Mouse (Mus musculus) erythroblast, embryonic 14.5 days (primary cell): ENCODE results near the gene Naalad2.

Source experiments
- GATA1 ChIP-seq: IDR thresholded peaks from 2 replicates; pipeline ENCODE4 v1.6.1; 2012; ENCODE audit warnings: low read length, inconsistent platforms, mixed read lengths
- TAL1 ChIP-seq: IDR thresholded peaks from 3 replicates; pipeline ENCODE4 v1.6.1; 2012; ENCODE audit warnings: low read length, inconsistent platforms, mixed read lengths

DNA sequence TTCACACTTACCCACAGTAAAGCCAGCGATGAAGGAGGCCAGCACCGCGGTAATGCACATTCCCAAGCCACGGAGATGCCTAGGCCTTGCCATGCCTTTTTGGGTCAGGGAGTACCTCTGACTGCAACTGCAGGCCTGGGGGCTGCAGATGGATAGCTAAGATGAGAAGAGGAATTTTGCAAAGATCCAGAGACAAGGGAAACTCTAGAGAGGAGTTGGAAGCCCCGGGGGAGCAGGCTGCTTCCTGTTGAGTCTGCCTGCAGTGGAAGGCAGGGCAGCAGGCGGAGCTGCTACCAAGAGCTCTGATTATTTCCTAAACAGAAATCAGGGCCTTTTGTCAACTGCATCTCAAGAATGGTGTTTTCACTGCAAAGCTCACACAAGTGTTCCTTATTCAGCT is 17.0 kb downstream of the Naalad2 start:
- TF ChIP-seq GATA1, result no peak
- no peak for TF ChIP-seq TAL1
